Mouse (Mus musculus): Measurements from ENCODE around the gene Il10rb. TPM values are rescaled to one million over a fixed set of nuclear protein-coding genes. Genes with fewer than 3 reads are reported as not detected.
A peak's percentile ranks its signal among the peaks of the same experiment; 100 is the strongest.

The Il10rb gene
- total RNA-seq, 1 experiment from 2014 or later: 144 TPM

DNA sequence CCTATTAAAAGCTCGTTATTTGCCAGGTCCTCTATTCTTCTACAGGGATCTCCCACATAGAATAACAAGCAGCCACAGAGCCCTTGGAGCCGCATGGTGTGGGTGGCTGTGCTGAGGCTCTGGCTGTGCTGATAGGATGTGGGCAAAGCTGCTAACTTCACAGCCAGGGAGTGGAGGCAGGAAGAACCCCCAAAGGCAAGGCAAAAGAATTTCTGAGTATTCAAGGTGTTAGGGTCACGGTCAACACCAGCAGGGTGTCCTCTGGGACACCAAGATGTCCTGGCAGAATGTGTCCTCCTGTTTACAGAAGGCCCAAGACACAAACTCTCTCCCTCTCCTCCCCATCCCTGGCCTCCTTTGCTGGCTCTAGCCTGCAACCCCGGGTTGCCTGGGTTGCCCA lies 36.5 kb downstream of the Il10rb start:
- no peak for ATAC-seq (ENCODE audit: extremely low read depth, insufficient number of reproducible peaks, low FRiP score, poor library complexity, severe bottlenecking)

DNA sequence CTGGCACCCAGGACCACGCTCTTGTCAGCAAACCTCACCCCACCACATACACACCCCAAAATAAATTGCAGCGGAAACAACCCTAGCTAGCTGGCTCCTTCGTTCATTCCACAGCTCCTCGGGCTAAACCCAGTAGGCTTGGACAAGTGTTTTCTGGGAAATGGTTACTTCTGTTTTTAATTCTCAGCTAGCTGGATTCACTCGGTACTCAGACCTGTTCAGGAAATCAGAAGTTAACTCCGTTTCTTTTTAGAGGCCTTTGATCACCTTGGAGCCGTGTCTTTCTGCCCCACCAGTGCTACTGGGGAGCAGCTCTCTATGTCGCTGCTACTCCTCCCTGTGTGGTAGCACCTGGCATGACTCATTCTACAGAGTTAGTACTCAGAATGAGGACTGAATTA lies 37.2 kb downstream of the Il10rb start:
- no peak for ATAC-seq (ENCODE audit: extremely low read depth, insufficient number of reproducible peaks, low FRiP score, poor library complexity, severe bottlenecking)

DNA sequence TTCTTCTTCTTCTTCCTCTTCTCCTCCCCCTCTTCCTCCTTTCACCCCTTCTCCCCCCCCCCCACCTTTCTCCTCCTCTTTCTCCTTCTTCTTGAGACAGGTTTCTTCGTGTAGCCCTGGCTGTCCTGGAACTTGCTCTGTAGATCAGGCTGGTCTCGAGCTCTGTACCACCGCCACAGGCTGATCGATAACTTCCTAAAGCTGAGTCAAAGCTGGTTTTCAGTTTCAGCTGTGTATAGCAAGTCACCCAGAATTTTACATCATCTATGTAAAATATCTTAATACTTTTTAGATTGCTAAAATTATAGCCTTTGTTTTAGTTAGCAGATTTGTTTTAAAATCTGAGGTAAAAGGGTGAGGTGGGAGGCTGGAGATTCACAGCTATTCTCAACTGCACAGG lies 38.9 kb downstream of the Il10rb start:
- ATAC-seq (ENCODE audit: extremely low read depth, insufficient number of reproducible peaks, low FRiP score, poor library complexity, severe bottlenecking): no peak

GRCm38 (mm10) chr16:91445566-91445965 lies 39.6 kb downstream of the Il10rb start:
- peak; percentile 43 for ATAC-seq (ENCODE audit: extremely low read depth, insufficient number of reproducible peaks, low FRiP score, poor library complexity, severe bottlenecking)

GRCm38 (mm10) chr16:91446778-91447511 lies 41.0 kb downstream of the Il10rb start:
- peak; percentile 55 for ATAC-seq (ENCODE audit: extremely low read depth, insufficient number of reproducible peaks, low FRiP score, poor library complexity, severe bottlenecking)

GRCm38 (mm10) chr16:91447512-91447900 lies 41.5 kb downstream of the Il10rb start:
- no peak for ATAC-seq (ENCODE audit: extremely low read depth, insufficient number of reproducible peaks, low FRiP score, poor library complexity, severe bottlenecking)

GRCm38 (mm10) chr16:91448088-91448487 lies 42.1 kb downstream of the Il10rb start:
- ATAC-seq (ENCODE audit: extremely low read depth, insufficient number of reproducible peaks, low FRiP score, poor library complexity, severe bottlenecking): peak; percentile 4; the same call in 1 of the 2 replicates

GRCm38 (mm10) chr16:91448895-91449294 lies 42.9 kb downstream of the Il10rb start:
- no peak for ATAC-seq (ENCODE audit: extremely low read depth, insufficient number of reproducible peaks, low FRiP score, poor library complexity, severe bottlenecking)

- ATAC-seq (ENCODE audit: extremely low read depth, insufficient number of reproducible peaks, low FRiP score, poor library complexity, severe bottlenecking): no peak
Measured at GRCm38 (mm10) chr16:91450137-91451064, 44.4 kb downstream of the Il10rb start.

- peak; percentile 42 for ATAC-seq (ENCODE audit: extremely low read depth, insufficient number of reproducible peaks, low FRiP score, poor library complexity, severe bottlenecking)
Measured at GRCm38 (mm10) chr16:91451949-91452348, 46.0 kb downstream of the Il10rb start.

GRCm38 (mm10) chr16:91452363-91452896 lies 46.5 kb downstream of the Il10rb start:
- 0 out of 2 replicates have a peak, but pooled peaks have one; percentile 5 for ATAC-seq (ENCODE audit: extremely low read depth, insufficient number of reproducible peaks, low FRiP score, poor library complexity, severe bottlenecking)

- ATAC-seq (ENCODE audit: extremely low read depth, insufficient number of reproducible peaks, low FRiP score, poor library complexity, severe bottlenecking): no peak
Measured at GRCm38 (mm10) chr16:91455868-91456267, 49.9 kb downstream of the Il10rb start.

DNA sequence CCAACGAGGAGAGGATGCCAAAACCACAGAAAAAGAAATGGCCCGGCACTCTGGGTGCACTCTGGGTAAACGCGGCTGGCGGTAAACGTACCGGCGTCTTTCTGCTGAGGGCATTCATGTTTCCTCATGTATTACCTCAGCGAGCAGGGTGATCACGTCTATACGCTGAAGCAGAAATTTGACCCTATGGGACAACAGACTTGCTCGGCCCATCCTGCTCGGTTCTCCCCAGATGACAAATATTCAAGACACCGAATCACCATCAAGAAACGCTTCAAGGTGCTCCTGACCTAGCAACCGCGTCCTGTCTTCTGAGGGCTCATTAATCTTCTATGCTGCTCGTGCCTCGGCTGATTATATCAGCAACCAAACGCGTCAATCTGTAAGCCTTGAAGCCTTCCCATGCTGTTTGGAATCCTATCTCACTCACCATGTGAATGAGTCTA lies 52.4 kb downstream of the Il10rb start:
- peak; percentile 3; the same call in 1 of the 2 replicates for ATAC-seq (ENCODE audit: extremely low read depth, insufficient number of reproducible peaks, low FRiP score, poor library complexity, severe bottlenecking)

GRCm38 (mm10) chr16:91458976-91459375 lies 53.0 kb downstream of the Il10rb start:
- no peak for ATAC-seq (ENCODE audit: extremely low read depth, insufficient number of reproducible peaks, low FRiP score, poor library complexity, severe bottlenecking)

GRCm38 (mm10) chr16:91459396-91459795 lies 53.4 kb downstream of the Il10rb start:
- 0 out of 2 replicates have a peak, but pooled peaks have one; percentile 27 for ATAC-seq (ENCODE audit: extremely low read depth, insufficient number of reproducible peaks, low FRiP score, poor library complexity, severe bottlenecking)

GRCm38 (mm10) chr16:91459841-91460370 lies 53.9 kb downstream of the Il10rb start:
- ATAC-seq (ENCODE audit: extremely low read depth, insufficient number of reproducible peaks, low FRiP score, poor library complexity, severe bottlenecking): no peak

DNA sequence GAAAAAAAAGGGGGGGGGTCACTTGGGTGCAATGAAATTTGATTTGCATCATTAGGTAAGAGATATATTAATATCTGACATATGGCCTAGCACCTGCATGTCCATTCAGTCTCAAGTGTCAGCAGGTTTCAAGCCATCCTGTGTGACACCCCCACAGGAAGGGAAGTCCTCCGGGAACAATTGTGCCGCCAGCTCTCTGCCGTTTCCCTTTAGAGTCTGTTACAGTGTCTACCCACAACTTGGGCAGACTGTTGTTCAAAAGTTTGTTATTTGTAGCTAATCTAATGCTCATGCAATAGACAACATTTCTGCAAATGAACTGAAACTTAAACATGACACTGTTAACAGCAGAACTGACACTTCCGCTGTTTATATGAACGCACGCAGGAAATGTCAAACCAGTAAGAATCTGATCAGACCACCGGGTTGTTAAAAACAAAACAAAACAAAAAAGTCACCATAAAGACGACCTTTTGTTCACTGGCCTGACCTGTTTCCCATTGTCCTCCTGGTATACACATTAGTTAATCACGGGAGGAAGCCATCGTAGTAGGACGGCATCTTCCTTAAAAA lies 55.2 kb downstream of the Il10rb start:
- ATAC-seq (ENCODE audit: extremely low read depth, insufficient number of reproducible peaks, low FRiP score, poor library complexity, severe bottlenecking): no peak

DNA sequence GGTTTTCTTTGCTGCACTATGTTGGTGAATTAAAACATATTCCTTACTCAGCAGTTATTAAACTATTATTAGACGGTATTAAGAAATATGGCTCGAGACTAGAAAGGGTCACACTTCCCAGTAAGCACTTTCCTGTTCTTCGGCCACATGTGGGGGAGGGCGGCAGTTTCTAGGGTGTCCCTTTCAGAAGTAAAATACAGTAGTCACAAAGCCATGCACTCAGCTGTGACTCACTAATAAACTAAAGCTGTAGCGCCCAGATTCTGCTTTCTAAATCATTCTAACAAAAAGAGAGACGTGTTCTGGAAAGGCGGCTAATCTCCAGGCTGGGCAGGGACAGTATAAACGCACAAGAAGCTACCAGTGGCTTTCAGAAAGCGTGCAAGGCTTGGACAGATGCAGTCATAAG lies 55.8 kb downstream of the Il10rb start:
- ATAC-seq (ENCODE audit: extremely low read depth, insufficient number of reproducible peaks, low FRiP score, poor library complexity, severe bottlenecking): no peak

DNA sequence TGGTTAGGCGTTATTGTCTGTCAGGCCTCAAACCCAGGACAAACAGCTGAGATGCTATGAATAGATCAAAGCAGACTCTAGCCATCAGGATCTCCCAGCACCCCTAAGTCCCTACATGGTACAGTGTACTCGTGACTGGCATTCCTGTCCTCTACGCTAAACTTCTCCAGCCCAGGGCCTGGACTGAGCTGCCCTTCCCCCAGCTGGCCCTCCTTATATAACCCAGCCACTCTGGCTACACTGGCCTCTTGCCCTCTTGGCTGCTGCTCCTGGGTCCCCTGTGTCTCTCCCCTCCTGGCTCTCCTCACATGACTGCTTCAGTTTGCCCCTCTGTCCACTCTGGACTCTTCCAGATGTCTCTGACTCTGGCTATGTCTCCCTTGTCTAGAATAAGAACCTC lies 56.7 kb downstream of the Il10rb start:
- no peak for ATAC-seq (ENCODE audit: extremely low read depth, insufficient number of reproducible peaks, low FRiP score, poor library complexity, severe bottlenecking)

Measured in neutrophil, adult 5-6 weeks (primary cell).